Mouse (Mus musculus) spleen, adult 18-20 months (tissue): ENCODE data around the gene Trio.

ENCODE experiments used
- DNase-seq, 2 experiments: peaks; one replicate each; pipeline ENCODE4 v3.0.0; 2022; ENCODE audit warnings: mixed read lengths in 2 of 2

Gene Trio

DNA sequence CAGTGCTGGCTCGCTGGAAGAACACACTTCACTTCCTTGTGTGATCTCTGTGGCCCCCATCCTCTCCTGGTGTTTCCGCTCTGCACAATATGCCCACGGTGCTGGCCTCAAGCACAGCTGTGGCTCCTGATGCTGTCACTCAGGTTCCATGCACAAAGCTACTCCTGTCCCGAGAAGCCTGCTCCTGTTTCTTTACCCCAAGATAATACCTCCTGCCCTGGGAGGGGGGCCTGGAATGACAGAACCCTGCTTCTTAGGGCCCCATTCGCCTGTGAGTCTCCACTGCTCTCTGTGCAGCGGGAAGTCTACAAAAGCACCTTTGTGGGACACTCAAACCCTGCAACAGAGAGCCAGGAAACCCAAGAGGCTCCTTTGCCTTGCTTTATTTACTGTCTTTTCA, 232.4 kb downstream of the Trio start:
- no peak for DNase-seq

DNA sequence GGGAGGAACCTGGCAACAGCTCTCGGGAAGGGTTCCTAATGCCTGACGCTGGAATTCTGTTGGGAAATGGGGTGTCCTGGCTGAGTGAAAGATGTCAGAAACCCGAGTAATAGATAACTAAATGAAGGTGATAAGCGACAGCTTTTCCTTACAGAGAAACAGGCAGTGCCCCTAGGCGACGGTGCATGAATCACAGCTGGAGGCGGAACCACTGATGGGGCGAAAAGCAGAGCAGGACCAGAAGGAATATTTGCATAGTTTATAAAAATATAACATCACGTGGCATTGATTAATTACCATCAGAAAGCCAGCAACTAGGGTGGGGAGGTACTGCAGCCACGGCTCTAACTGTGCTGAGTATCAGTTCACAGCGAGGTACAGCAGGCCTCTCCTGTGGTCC, 233.2 kb downstream of the Trio start:
- no peak for DNase-seq

GRCm38 (mm10) chr15:27791141-27791540, 234.5 kb downstream of the Trio start:
- no peak for DNase-seq

- no peak for DNase-seq
Measured at GRCm38 (mm10) chr15:27790699-27791098, 234.9 kb downstream of the Trio start.

GRCm38 (mm10) chr15:27789325-27789724, 236.3 kb downstream of the Trio start:
- no peak for DNase-seq

- no peak for DNase-seq
Measured at GRCm38 (mm10) chr15:27788122-27788759, 237.4 kb downstream of the Trio start.

GRCm38 (mm10) chr15:27787151-27787550, 238.5 kb downstream of the Trio start:
- no peak for DNase-seq

GRCm38 (mm10) chr15:27786418-27786817, 239.2 kb downstream of the Trio start:
- DNase-seq: no peak

DNA sequence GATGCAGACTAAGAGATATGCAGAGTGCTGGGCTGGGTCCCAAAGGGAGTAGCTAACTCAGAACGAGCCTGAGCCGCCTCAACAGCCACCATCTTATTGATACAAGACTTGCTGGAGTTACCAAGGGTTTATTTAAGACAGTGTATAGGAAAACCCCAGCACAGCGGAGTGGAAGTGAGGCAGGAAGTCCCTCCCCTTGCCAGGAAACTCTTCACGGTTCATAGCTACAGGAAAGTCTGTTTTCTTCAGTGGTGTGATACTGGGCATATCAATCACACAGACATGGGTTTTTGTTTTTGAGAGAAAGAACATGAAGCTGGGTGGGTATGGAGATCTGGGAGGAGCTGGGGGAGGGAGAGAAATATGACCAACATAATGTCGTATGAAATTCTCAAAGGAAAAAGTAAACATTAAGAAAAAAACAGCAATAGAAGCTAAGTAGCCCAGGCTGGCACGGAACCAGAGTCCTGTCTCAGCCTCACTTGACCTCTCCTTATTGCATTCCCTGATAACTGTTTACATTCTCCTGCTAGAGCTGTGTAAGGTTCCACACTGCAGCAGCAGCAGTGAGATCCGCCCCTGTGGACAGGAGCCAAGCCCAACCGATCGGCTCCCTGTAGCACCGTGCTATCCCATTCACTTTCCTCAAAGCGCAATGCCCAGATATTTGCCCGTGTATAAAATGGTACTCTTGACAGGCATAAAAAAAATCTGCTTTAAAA, 240.2 kb downstream of the Trio start:
- peak; percentile 47 to 53 for DNase-seq

GRCm38 (mm10) chr15:27784126-27784563, 241.5 kb downstream of the Trio start:
- peak in 1 of 2 experiments; percentile 52 for DNase-seq

DNA sequence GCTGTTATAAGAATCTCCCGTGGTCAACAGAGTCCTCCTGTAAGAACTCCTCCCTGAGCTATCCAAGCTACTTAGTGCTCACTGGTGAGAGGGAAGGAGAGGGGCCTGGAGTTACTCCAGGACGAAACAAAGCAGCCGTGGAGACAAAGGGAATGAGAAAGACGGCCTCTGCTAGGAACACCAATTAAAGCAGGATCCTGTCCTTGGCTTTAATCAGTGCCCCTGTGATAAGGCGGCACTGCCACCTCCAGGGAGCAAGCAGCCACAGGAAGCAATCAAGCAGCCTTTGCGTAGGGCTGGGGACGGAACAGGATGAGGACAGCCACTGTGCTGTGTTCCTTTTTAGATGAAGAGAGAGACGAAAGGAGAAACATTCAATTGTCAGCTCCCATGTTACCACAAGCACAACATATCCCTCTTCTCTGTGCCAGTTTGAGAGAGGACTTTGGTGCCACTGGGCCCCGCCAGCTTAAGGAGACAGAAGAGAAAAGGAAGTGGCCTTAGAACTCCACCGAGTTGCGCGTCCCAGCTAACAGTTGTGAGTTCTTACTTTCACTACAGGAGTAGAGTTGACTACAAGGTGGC, 242.0 kb downstream of the Trio start:
- DNase-seq: peak; percentile 53 to 56

- peak in 1 of 2 experiments; percentile 37 for DNase-seq
Measured at GRCm38 (mm10) chr15:27783092-27783491, 242.6 kb downstream of the Trio start.

- DNase-seq: no peak
Measured at GRCm38 (mm10) chr15:27782383-27783036, 243.1 kb downstream of the Trio start.

DNA sequence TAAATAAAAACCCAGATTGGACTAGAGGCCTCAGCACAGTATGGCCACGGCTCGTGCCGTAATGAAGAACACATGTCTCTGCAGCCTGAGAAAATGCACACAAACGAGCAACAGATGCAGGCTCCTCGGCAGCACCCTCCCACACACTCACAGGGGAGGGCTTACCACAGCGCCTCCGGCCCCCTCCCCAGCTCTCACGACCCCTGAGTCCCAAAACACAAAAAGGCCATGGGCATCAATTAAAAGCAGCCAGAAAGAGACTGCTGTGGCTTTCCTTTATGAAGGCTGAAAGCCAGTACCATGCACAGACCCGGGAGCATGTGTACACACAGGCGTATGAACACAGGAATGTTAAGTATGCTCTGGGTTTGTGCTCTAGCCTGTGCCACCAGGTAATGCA, 245.8 kb downstream of the Trio start:
- no peak for DNase-seq

DNA sequence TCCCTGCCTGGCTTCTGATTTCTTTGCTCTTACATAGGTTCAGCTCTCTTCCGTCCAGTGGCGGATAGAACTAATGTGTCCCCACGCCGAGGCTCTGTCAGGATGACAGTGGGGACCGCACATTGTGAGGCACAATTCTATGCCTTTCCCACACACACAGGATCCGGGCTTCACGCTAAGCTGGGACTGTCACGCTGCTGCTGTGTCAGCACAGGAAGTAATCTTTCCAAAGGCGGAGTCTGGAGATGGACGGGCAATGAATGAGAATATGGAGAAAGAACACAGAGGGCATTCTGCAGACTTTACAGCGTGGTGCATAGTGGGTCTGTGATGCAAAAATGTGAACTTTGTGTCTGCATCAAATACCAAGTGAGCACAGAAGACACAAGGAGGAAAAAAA, 246.2 kb downstream of the Trio start:
- DNase-seq: no peak

DNA sequence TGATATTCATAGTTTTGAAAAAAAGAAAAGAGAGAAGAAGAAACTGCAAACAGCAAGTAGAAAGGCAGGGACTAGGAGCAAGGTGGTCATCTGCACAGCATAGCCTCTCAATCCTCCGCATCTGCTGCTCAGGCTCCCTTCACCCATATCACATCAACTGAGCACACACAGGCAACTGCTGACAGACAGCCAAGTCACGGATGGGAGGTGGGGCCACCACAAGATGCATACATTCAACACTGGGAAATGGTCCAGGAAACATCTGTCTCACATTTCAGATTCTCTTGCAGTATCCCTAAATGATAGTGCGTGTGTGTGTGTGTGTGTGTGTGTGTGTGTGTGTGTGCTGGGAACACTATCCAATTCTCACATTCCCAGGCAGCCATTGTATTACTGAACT, 247.4 kb downstream of the Trio start:
- DNase-seq: no peak

DNA sequence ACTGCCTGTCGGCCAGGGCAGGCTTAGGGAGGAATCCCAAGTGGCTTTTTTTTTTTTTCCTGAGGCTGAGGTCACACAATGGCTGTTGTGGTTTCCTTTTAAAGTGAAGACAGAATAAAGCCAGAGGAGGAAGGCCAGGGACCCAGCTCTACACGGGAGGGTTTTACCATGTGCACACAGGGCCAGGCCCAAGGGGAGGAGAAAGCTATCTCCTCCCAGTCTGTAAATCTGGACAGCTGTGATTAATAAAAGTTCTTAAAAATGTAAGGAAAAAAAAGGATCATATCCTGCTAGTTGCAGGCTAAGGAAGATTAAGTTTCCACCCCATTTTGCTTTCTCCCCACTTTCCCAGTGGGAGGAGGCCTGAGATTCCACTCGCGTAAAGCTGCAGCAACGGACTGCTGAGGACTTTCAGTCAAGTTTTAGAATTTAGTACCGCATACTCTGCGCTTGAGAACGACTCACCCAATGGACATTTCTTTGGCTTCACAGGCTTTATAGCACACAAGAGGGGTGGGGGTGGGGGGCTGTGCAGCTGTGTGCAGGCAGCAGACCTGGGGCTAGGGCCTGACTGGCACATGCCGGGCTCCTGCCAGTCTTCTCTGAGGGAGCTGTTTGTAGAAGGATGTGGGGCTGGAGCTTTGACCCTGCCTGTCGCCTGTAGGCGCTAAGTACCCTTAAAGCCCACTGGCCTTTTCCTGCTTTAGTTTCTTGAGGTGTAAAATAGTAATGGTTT, 248.0 kb downstream of the Trio start:
- no peak for DNase-seq

DNA sequence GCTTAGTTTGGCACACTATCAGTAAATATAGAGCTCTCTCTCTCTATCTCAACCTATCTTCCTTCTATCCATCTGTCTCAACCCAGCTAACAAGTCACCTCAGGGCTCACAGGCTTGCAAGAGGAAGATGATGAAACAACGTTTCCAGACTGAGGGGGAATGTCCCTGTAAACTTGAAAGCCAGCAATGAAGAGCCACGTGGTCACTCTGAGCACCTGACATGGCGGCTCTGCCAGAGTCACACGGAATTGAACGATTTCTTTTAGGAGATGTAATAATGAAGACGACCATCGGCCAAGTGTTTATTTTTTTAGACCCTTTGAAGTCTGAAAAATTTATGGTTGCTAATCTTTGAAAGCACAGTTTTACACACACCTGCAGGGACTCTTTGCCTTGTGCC, 251.2 kb downstream of the Trio start:
- DNase-seq: no peak

GRCm38 (mm10) chr15:27772125-27772627, 253.5 kb downstream of the Trio start:
- no peak for DNase-seq

- DNase-seq: no peak
Measured at GRCm38 (mm10) chr15:27771581-27771980, 254.1 kb downstream of the Trio start.

- peak; percentile 58 to 61 for DNase-seq
Measured at GRCm38 (mm10) chr15:27770513-27771196, 255.0 kb downstream of the Trio start.

GRCm38 (mm10) chr15:27761416-27761815, 264.2 kb downstream of the Trio start:
- no peak for DNase-seq
